Mouse (Mus musculus) hindbrain, embryonic 10.5 days (tissue): Measurements from ENCODE around the gene Uhrf1bp1. TPM values are rescaled to one million over a fixed set of nuclear protein-coding genes. Genes with fewer than 3 reads are reported as not detected.

Source experiments
- polyA plus RNA-seq: library from polyadenylated mRNA; unstranded; fragments of >200 nt; fragmentation: Nextera tagmentation; extraction: Ambion mirVana; gene quantifications from 2 replicates; pipeline ENCODE4 v1.2.1, GENCODE M21; 2016

The Uhrf1bp1 gene
- polyA plus RNA-seq, 1 experiment from 2014 or later, result 6.9 TPM

Other genes starting within 250 kb of the Uhrf1bp1 start
- gene Nudt3, start 232.9 kb upstream of the Uhrf1bp1 start, polyA plus RNA-seq, result 90.6 and 145 TPM in 2 replicates
- gene RPS10-NUDT3, start 221.2 kb upstream of the Uhrf1bp1 start, polyA plus RNA-seq, result 0.86 TPM in 1 of 2 replicates, not detected in the other
- gene Rps10, start 219.8 kb upstream of the Uhrf1bp1 start, polyA plus RNA-seq, result 827 and 832 TPM in 2 replicates
- gene Pacsin1, start 200.9 kb upstream of the Uhrf1bp1 start, polyA plus RNA-seq, result 3.4 and 3.6 TPM in 2 replicates
- gene Spdef, start 127.5 kb upstream of the Uhrf1bp1 start, polyA plus RNA-seq, result 0.13 and 0.31 TPM in 2 replicates
- gene D17Wsu92e, start 35.8 kb upstream of the Uhrf1bp1 start, polyA plus RNA-seq, result 10.7 and 13.0 TPM in 2 replicates
- gene Snrpc, start 18.3 kb upstream of the Uhrf1bp1 start, polyA plus RNA-seq, result 419 and 433 TPM in 2 replicates
- gene Anks1, start 52.9 kb downstream of the Uhrf1bp1 start, polyA plus RNA-seq, result 25.0 and 62.0 TPM in 2 replicates
- gene Taf11, start 53.4 kb downstream of the Uhrf1bp1 start, polyA plus RNA-seq, result 81.0 and 90.4 TPM in 2 replicates
- gene Tcp11, start 224.2 kb downstream of the Uhrf1bp1 start, polyA plus RNA-seq, result 1.1 and 2.8 TPM in 2 replicates